Mouse (Mus musculus) gastrocnemius, adult 8-10 months (tissue): ENCODE results near the gene Gm49361. TPM values are rescaled to one million over a fixed set of nuclear protein-coding genes. Genes with fewer than 3 reads are reported as not detected.

Source experiments
- DNase-seq, 2 experiments: peaks; one replicate each; pipeline ENCODE4 v3.0.0; 2022; ENCODE audit warnings: low spot score in 2 of 2
- total RNA-seq, 4 experiments: library from RNA; stranded (reverse); gene quantifications; 2 replicates each; pipeline ENCODE4 v1.2.4; 2022

Gene Gm49361
- total RNA-seq, 4 experiments from 2014 or later = 0.70 to 1.4 TPM; not detected in 2

GRCm38 (mm10) chr14:57621699-57622098, 124.2 kb downstream of the Gm49361 start:
- no peak for DNase-seq

DNA sequence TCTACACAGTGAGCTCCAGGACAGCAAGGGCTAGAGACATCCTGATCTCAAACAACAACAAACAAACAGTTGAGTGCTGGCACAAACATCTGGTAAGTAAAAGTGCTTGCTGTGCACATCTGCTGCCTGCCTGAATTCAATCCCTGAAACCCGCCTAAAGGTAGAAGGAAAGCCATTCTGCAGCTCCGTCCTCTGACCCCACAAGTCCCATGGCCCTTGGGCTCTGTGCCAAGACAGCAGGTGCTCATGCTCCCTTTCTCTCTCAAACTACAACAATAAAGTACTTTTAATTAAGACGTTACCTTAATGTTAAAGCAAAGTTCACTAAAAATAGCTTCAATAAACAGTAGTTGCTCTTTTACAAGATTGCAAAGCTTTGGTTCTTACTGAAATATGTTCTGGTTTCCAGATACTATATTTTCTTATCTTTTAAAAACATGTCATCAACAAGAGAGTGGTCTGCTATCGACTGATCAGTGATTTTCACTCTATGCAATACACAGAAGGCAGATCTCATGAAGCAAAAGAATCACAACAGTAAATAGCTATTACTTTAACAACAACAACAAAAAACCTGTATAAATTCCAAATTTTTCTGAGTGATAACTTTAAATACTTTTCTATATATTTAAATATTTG, 125.2 kb downstream of the Gm49361 start:
- DNase-seq = no peak

- no peak for DNase-seq
These were observed 126.4 kb downstream of the Gm49361 start for GRCm38 (mm10) chr14:57619487-57619886.

DNA sequence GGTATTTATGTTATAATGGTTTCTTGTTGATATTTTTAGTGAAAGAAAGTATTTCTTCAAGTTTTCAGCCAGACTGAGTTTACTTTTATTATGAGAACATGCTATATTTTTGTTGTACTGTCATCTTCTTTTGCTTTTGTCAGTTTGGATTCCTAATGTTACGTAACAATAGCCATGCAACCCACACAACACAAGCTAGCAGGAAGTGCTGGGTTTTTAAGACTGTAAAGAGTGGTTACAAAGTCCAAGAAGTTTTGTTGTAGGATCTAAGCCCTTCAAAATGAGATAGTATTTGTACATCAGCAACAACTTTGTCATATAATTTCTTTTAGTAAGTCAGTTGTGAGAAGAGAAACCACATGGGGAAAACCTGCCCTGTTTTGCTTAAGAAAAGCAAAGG, 128.2 kb downstream of the Gm49361 start:
- DNase-seq = no peak

GRCm38 (mm10) chr14:57616339-57616965, 129.5 kb downstream of the Gm49361 start:
- no peak for DNase-seq

DNA sequence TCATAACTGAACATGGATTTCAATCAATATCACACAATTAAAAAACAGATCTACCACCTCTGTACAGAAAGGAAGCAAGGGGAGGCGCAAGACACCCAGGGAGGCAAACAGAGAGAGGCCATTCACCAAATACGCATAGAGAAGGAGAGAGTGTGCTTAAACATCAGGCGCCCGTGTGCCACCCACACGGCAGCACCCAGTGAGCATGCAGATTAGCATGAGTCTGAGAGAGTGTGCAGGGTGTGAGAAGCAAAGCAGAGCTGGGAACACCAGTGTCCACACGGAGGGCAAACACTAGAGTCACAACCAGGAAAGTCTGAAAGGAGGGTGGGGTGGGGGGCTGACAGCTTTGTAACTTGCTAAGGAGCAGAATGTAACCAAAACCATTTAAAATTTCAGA, 130.1 kb downstream of the Gm49361 start:
- DNase-seq = no peak

GRCm38 (mm10) chr14:57611034-57611433, 134.9 kb downstream of the Gm49361 start:
- DNase-seq = no peak

DNA sequence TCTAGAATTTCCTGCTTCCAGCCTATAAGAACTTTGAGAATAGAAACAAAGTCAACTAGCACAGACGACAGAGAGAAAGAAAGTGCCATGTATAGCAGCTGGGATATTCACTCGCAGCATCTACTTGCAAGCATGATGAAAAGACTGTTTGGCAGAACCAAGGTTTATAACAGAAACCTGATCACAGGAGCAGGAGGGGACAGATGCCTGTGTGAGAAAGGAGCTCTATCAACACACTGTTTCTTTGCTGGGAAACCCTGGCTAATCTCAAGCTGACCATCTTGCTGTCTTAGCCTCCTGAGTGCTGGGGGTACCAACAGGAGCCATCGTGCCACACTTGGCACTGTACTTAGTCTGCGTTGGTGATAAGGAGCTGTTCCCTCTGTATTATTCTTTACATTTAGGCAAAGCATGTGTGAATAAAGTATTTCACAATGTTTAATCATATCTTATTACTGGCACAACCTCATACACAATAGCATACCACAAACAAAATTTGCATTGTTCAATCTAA, 136.0 kb downstream of the Gm49361 start:
- no peak for DNase-seq

DNA sequence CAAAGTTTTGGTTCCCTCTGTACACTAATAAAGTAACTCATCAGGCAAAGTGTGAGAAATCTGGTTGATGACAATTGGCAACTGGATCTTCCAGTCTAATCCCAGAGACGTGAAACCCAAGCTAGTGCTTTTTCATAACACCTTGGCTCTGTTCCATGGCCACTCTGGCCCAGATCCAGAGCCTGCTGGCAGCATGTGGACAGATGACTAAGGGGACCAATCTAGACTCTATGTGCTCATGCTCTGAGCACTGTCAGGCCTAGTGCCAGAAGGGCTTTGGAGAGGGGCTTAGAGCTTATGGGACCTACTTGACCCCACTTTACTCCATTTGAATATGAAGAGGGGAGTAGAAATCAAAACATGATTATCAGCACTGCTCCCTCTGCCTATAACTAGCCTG, 138.4 kb downstream of the Gm49361 start:
- peak; percentile 95 to 96 for DNase-seq

DNA sequence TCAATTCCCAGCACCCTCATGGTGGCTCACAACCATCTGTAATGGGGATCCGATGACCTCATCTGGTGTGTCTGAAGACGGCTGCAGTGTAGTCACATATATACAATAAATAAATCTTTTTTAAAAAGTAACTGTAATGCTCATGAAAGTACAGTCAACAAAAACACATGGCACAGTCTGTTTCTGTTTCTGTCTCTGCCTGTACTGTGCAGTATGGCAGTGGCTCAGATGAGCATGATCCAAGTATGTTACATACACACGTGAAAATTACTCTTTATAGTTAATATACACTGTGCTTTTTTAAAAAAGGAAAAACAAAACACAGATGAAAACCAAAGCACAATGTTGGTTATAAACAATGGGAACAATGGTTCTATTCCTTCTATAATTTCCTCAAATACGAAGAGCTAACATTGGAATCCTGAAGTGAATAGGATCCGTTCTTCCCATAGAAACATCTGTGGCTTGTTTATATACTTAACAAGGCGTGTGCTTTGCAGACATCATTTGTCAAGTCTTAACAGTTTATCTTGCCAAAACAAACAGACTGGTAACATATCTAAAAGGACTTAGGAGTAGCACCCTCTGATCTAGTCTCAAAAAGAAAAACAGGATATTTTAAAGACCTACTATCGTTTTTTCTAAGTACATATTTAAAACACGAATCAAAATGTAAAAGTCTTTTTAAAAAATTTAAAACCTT, 139.1 kb downstream of the Gm49361 start:
- DNase-seq = no peak

DNA sequence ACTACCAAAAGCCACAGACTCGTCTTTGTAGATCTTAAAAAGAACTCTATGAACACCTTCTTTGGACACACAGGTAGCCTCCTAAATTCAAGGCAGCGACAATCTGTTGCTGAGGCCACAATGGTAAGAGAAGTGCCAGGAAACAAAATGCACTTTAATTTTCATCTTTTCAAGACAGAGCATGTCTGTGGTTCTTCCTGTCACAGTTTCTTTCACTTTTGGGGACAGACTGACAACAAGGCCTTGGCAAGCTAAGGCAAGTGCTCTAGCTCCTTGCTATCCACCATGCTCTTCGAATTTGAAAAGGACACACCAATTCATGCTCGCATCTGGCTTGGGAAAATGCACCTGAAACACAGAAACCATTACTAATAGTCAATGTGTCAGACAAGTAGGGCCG, 152.6 kb downstream of the Gm49361 start:
- no peak for DNase-seq

Other genes starting within 250 kb of the Gm49361 start
- gene Il17d, start 221.3 kb downstream of the Gm49361 start, total RNA-seq = 1 to 10 TPM in 2 of 4 experiments, under 1 TPM in 2; 0.77 to 1.6 (median 1.1) TPM
- gene Eef1akmt1, start 174.5 kb downstream of the Gm49361 start, total RNA-seq = 10 to 100 TPM; 43.7 to 52.2 (median 47.1) TPM
- 10 to 100 TPM; 10.0 to 11.7 (median 10.7) TPM for gene Xpo4, start 80.7 kb downstream of the Gm49361 start, total RNA-seq
- gene Lats2, start 12.3 kb upstream of the Gm49361 start, total RNA-seq = 10 to 100 TPM; 15.7 to 23.4 (median 16.7) TPM
- gene Sap18, start 52.1 kb upstream of the Gm49361 start, total RNA-seq = 10 to 100 TPM; 43.5 to 76.8 (median 67.7) TPM
- not detected for gene Ska3, start 80.1 kb upstream of the Gm49361 start, total RNA-seq
- gene Mrpl57, start 80.1 kb upstream of the Gm49361 start, total RNA-seq = 10 to 100 TPM; 62.6 to 77.1 (median 74.0) TPM
- 1 to 10 TPM; 2.2 to 3.8 (median 2.9) TPM for gene Zdhhc20, start 144.2 kb upstream of the Gm49361 start, total RNA-seq